Mouse (Mus musculus): Measurements from ENCODE around the gene Paqr5. TPM values are rescaled to one million over a fixed set of nuclear protein-coding genes. Genes with fewer than 3 reads are reported as not detected.

Paqr5 gene
- total RNA-seq, 2 experiments from 2014 or later = 0.94 to 1.1 TPM

GRCm38 (mm10) chr9:61960753-61961152 is 65.9 kb downstream of the Paqr5 start:
- no peak for DNase-seq (ENCODE audit: low spot score in 2 of 2)

DNA sequence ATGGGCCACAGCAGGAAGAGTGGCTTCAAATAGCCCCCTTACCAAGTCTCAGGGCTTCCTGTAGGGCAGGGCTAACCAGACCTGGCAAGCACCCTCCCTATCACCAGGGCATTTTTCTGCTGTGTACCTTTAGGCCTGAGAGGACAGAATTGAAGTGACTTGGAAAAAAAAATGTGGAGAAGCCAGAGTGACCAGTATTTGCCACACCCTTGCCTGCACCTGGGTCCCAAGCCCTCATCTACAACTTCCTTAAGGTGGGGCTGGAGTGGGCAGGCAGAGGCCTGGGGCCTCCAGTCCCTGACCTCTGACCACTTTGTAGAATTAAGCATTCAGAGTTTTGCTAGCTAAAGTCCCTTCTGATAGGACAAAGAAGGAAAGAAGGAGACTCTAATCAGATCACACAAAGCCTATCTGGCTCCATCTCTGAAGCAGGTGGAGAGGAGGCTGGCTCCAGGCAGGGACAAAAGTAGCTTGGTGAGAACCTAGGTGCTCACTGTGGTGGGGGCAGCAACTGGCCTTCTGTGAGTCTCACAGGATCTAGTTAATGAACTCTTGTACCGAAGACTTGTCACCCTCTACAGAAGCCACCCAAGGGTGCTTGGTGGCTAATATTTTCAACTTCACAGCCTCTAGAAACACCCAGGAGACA is 66.6 kb downstream of the Paqr5 start:
- no peak for DNase-seq (ENCODE audit: low spot score in 2 of 2)

DNA sequence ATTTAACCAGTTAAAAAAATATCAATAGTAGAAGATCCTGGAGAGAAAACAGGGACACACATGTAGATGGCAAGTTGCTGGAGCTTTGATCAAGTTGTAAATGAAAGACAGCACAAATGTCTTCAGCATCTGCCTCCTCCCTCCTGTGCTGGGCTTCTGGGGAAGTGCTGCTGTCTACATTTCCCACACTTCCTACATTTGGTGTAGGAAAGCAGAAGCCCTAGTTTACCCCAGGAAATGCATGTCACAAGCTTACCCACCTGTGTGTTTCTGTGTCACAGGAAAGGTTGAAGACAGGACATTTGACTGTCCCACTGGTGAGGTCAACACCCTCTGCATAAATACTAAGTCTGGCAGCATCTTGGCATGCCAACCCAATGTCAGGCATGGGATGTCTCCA is 71.9 kb downstream of the Paqr5 start:
- DNase-seq (ENCODE audit: low spot score in 2 of 2) = no peak

DNA sequence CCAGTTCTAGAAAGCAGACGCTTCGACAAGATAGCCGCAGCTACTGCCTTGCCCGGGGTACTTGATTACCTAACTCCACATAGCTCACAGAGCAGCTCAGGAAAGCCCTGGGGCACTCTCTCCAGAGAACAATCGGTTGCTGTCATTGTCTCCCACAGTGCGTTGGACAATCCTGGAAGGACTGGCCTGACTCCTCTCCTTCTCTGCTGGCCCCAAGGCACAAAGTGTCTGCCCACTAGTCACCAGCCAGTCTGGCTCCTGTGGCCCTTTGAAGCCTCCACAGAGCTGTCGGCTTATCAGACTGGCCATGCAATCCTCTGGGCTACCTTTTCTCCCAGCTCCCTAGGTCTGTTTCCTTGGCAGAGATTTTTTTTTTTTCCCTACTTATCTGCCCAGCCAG is 74.4 kb downstream of the Paqr5 start:
- no peak for DNase-seq (ENCODE audit: low spot score in 2 of 2)

- DNase-seq (ENCODE audit: low spot score in 2 of 2) = peak; percentile 79 to 85
Observed at GRCm38 (mm10) chr9:61947402-61948346, 79.0 kb downstream of the Paqr5 start.

- peak; percentile 96 to 98 for DNase-seq (ENCODE audit: low spot score in 2 of 2)
Observed at GRCm38 (mm10) chr9:61946623-61947401, 79.8 kb downstream of the Paqr5 start, which contains the start of gene Kif23. Gene Kif23 (minus strand): TSS chr9:61946774.

- DNase-seq (ENCODE audit: low spot score in 2 of 2) = no peak
Observed at GRCm38 (mm10) chr9:61945973-61946611, 80.6 kb downstream of the Paqr5 start.

GRCm38 (mm10) chr9:61941054-61941453 is 85.6 kb downstream of the Paqr5 start:
- DNase-seq (ENCODE audit: low spot score in 2 of 2) = no peak

DNA sequence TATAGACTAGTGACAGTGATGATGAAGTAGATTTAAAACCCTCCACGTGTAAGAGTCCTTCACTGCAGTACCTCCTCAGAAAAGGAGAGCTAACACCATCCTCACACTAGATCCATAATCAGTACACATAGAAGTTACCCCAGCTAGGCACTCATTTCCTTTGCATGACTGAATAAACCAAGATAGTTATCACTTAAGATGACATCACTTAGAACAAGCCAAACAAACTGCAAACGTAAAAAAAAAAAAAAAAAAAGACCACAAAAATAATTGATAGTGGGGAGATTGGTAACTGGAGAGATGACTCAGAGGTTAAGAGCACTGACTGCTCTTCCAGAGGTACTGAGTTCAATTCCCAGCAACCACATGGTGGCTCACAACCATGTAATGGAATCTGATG is 93.3 kb downstream of the Paqr5 start:
- DNase-seq (ENCODE audit: low spot score in 2 of 2) = no peak

DNA sequence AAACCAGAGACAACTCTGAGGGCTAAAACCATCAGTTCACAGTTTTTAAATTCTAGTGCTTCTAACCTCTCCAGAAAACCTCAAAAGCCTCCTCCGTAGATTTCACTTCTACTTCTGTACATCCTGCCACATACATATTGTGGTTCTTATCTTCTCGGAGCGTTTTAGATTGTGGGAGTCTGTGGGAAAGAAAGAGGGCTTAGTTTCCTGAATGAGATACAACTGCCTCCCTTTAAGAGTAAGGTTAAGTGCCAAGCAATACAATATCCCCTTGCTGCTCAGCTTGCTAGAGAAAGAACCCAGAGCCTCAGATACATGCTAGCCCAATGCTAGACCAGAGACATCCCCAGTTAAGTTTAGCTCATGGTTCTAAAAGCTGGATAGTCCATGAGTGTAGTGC is 94.6 kb downstream of the Paqr5 start:
- no peak for DNase-seq (ENCODE audit: low spot score in 2 of 2)

GRCm38 (mm10) chr9:61925086-61925660 is 101.5 kb downstream of the Paqr5 start:
- no peak for DNase-seq (ENCODE audit: low spot score in 2 of 2)

DNA sequence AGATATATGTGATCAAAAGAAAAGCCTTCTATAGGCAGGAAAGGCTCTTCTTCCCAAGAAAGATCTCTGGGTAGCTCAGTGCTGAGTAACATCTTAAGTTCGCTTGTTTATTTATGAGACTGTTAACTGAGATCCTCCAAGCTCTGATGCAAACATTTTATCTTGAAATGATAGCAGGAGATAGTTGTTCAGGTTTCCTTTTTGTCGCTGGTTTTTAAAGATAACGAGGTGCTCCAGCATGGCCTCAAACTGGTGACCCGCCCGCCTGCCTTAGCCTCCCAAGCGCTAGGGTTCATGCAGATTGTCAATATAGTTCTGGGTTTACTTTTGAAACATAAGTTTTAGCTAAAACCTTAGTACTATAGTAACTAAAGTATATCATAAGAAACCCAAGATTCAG is 106.3 kb downstream of the Paqr5 start:
- DNase-seq (ENCODE audit: low spot score in 2 of 2) = no peak

GRCm38 (mm10) chr9:61919464-61919863 is 107.2 kb downstream of the Paqr5 start:
- DNase-seq (ENCODE audit: low spot score in 2 of 2) = no peak

DNA sequence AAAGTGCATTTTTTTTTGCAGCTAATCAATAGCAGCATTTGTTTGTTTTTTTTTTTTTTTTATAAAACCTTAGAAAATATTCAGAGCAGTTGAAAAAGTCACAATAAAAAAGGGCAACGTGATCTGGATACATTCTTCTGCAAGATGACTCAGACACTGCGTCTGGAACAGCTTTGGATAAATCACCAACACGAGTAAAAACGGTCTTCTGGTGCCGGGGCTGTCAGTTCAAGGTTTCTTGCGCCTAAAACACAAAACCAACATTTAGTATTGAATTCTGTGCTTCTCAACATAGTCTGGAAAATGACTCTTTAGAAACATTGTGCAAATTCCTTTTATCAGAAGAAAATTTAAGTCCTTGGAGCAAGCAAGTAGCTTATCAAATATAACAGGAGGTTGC is 109.2 kb downstream of the Paqr5 start:
- DNase-seq (ENCODE audit: low spot score in 2 of 2) = no peak

DNA sequence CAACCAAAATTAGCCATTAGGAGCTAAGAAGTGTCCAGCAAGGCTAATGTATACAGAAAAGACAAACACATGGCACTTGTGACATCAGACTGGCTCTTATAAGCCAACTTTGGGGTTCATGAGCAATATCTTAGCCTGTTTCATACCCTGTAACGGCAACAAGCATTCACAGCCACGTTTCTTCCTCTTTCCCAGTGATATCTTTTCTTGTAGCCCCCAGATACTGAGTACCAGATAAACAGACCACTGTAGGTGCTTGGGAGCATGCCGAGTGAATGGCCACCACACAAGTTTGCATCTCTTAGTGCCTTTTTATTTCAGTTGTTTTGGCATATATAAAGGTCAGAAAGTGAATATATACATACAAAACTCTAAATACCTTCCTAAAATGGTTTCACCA is 109.7 kb downstream of the Paqr5 start:
- no peak for DNase-seq (ENCODE audit: low spot score in 2 of 2)

DNA sequence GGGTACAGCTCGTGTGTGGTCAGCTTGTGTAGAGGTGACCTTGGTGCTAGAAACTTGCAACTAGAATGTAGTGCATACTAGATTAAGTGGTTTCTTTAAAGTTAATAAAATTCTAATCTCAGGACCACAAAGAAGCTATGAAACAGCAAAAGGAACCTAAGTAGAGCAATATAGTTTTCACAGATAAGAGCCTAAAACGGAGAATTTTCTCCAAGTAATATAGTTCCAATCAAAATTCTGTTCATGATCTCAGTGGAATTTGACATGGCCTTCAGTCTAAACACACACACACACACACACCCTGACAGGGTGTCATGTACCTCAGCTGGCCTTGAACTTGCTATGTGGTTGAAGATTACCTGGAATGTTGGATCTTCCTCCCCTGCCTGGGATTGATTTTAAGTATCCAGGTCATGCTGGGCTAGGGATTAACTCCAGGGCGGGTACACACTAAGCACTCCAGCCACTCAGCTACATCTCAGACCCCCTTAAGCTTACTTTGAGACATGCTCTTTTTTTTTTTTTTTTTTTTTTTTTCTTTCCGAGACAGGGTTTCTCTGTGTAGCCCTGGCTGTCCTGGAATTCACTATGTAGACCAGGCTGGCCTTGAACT is 111.2 kb downstream of the Paqr5 start:
- no peak for DNase-seq (ENCODE audit: low spot score in 2 of 2)

GRCm38 (mm10) chr9:61914917-61915300 is 111.7 kb downstream of the Paqr5 start:
- no peak for DNase-seq (ENCODE audit: low spot score in 2 of 2)

DNA sequence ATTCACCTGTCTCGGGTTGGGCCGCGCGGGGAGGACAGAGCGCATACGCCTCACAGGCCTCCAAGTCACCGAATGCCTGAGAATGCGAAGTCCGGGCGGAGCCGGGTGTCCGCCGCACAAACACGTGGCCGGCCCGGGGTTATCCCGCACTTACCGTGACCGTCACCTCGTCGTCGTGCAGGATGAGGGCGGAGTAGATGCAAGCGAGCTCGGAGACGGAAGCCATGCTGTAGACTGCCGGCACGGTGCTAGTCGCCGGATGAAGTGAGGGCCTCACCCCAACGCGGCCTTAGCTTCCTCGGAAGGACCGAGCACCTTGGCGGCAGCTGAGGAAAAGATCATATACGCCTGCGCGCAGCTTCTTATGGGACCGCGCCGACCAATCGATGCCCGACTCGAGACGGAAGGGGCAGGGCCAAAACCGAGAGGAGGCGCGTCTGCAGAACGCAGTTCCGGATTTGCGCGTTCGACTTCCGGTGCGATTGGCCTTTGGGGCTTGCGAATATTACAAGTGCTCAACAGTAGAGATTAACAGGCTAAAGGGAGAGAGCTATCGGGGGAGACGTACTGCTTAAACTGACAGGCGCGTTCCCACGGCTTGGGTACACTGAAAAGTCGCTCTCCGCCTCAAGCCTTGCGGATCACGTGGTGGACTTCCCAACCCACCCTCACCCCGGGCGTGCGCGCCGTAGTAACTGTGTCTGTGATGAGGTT is 112.3 kb downstream of the Paqr5 start, which contains the start of gene Rplp1:
Gene Rplp1 (minus strand): TSS at position 340 of the 714 bp plus-strand sequence.
- DNase-seq (ENCODE audit: low spot score in 2 of 2) = peak; percentile 92 to 96

- no peak for DNase-seq (ENCODE audit: low spot score in 2 of 2)
Observed at GRCm38 (mm10) chr9:61911300-61912128, 115.1 kb downstream of the Paqr5 start.
